Mouse (Mus musculus): ENCODE data around the gene Rad51b.

Rad51b gene

GRCm38 (mm10) chr12:79707565-79708422 is 410.7 kb downstream of the Rad51b start:
- DNase-seq: no peak

GRCm38 (mm10) chr12:79708423-79708733 is 411.3 kb downstream of the Rad51b start:
- no peak for DNase-seq

- no peak for DNase-seq
Measured at GRCm38 (mm10) chr12:79713286-79713685, 416.2 kb downstream of the Rad51b start.

GRCm38 (mm10) chr12:79714484-79714883 is 417.4 kb downstream of the Rad51b start:
- DNase-seq: no peak

- DNase-seq: no peak
Measured at GRCm38 (mm10) chr12:79715506-79716345, 418.6 kb downstream of the Rad51b start.

- DNase-seq: no peak
Measured at GRCm38 (mm10) chr12:79719091-79719846, 422.2 kb downstream of the Rad51b start.

- DNase-seq: no peak
Measured at GRCm38 (mm10) chr12:79719847-79720201, 422.7 kb downstream of the Rad51b start.

- no peak for DNase-seq
Measured at GRCm38 (mm10) chr12:79724875-79725274, 427.8 kb downstream of the Rad51b start.

- DNase-seq: no peak
Measured at GRCm38 (mm10) chr12:79725711-79726110, 428.6 kb downstream of the Rad51b start.

GRCm38 (mm10) chr12:79726116-79726515 is 429.0 kb downstream of the Rad51b start:
- DNase-seq: no peak

- DNase-seq: no peak
Measured at GRCm38 (mm10) chr12:79726959-79727358, 429.9 kb downstream of the Rad51b start.

GRCm38 (mm10) chr12:79729926-79730506 is 432.9 kb downstream of the Rad51b start:
- DNase-seq: no peak

GRCm38 (mm10) chr12:79731905-79732304 is 434.8 kb downstream of the Rad51b start:
- DNase-seq: no peak

GRCm38 (mm10) chr12:79732355-79733115 is 435.5 kb downstream of the Rad51b start:
- DNase-seq: no peak

GRCm38 (mm10) chr12:79735341-79735785 is 438.3 kb downstream of the Rad51b start:
- no peak for DNase-seq

GRCm38 (mm10) chr12:79735882-79736281 is 438.8 kb downstream of the Rad51b start:
- DNase-seq: no peak

GRCm38 (mm10) chr12:79738700-79739099 is 441.6 kb downstream of the Rad51b start:
- DNase-seq: no peak

GRCm38 (mm10) chr12:79739918-79740639 is 443.0 kb downstream of the Rad51b start:
- no peak for DNase-seq

GRCm38 (mm10) chr12:79742211-79742610 is 445.1 kb downstream of the Rad51b start:
- no peak for DNase-seq

GRCm38 (mm10) chr12:79744131-79744530 is 447.0 kb downstream of the Rad51b start:
- no peak for DNase-seq

- no peak for DNase-seq
Measured at GRCm38 (mm10) chr12:79745225-79745624, 448.1 kb downstream of the Rad51b start.
